Mouse (Mus musculus) G1E (cell line): ENCODE data around the gene Gm47429. TPM values are rescaled to one million over a fixed set of nuclear protein-coding genes. Genes with fewer than 3 reads are reported as not detected.
"Not testable (repeated sequence)": the region's sequence is repeated elsewhere in the genome, so short reads cannot be mapped to it uniquely, and the experiment has no call there.

ENCODE experiments used
- ATAC-seq: 2 replicates; pipeline ENCODE4 v1.8.0; 2016; ENCODE audit warnings: mild to moderate bottlenecking; ENCODE audit not compliant: insufficient number of reproducible peaks, poor library complexity, low FRiP score, severe bottlenecking; ENCODE audit errors: extremely low read depth
- DNase-seq: peaks from one replicate; pipeline ENCODE4 v3.0.0; 2012; ENCODE audit warnings: low spot score
- H3K27me3 ChIP-seq: 2 replicates; pipeline ENCODE4 v1.6.1; 2012; ENCODE audit warnings: mild to moderate bottlenecking, low read length, inconsistent platforms; ENCODE audit not compliant: insufficient read depth
- H3K36me3 ChIP-seq: replicated peaks from 2 replicates; pipeline ENCODE3; 2012; ENCODE audit warnings: mild to moderate bottlenecking, inconsistent platforms
- H3K4me1 ChIP-seq: 2 replicates; pipeline ENCODE4 v1.6.1; 2012; ENCODE audit warnings: low read depth, low read length, inconsistent platforms, mixed read lengths; ENCODE audit not compliant: insufficient read depth
- H3K4me3 ChIP-seq: 2 replicates; pipeline ENCODE4 v1.5.1; 2012; ENCODE audit warnings: low read depth, mild to moderate bottlenecking, inconsistent platforms, low read length, moderate library complexity, mixed read lengths
- H3K9me3 ChIP-seq: replicated peaks from 2 replicates; pipeline ENCODE4 v1.6.1; 2012; ENCODE audit warnings: inconsistent platforms
- CTCF ChIP-seq: IDR thresholded peaks from 2 replicates; pipeline ENCODE4 v1.5.1; 2012; ENCODE audit warnings: low read depth, low read length, inconsistent platforms, mixed read lengths
- GATA1 ChIP-seq: IDR thresholded peaks from 2 replicates; pipeline ENCODE4 v1.6.1; 2012; ENCODE audit warnings: borderline replicate concordance, low read length, inconsistent platforms, mixed read lengths
- GATA2 ChIP-seq: IDR thresholded peaks from 2 replicates; pipeline ENCODE4 v1.6.1; 2012; ENCODE audit warnings: low read depth, low read length, inconsistent platforms, borderline replicate concordance
- POLR2AphosphoS5 ChIP-seq: IDR thresholded peaks from 2 replicates; pipeline ENCODE4 v1.6.1; 2012; ENCODE audit warnings: low read depth, low read length, inconsistent platforms; ENCODE audit not compliant: insufficient replicate concordance
- TAL1 ChIP-seq: conservative IDR thresholded peaks from 2 replicates; pipeline ENCODE4 v1.6.1; 2012; ENCODE audit warnings: low read depth, low read length, inconsistent platforms, mixed read lengths
- polyA plus RNA-seq: library from polyadenylated mRNA; stranded (reverse); fragments of >175 nt; gene quantifications from 2 replicates; pipeline ENCODE4 v1.2.3, GENCODE M21; 2012
- total RNA-seq, 2 experiments: library from RNA; stranded (forward) in 1 of 2; stranded (reverse) in 1 of 2; fragments of 200-1000 nt in 1 of 2; fragments of >200 nt in 1 of 2; fragmentation: Nextera tagmentation in 1 of 2; gene quantifications; 2 replicates each; pipeline ENCODE4 v1.2.3; 2014 to 2017

The Gm47429 gene
- total RNA-seq (2014; fragmentation: Nextera tagmentation) (not detected in 2 replicates), total RNA-seq (2017) (not detected in 2 replicates), polyA plus RNA-seq (not detected in 2 replicates)

DNA sequence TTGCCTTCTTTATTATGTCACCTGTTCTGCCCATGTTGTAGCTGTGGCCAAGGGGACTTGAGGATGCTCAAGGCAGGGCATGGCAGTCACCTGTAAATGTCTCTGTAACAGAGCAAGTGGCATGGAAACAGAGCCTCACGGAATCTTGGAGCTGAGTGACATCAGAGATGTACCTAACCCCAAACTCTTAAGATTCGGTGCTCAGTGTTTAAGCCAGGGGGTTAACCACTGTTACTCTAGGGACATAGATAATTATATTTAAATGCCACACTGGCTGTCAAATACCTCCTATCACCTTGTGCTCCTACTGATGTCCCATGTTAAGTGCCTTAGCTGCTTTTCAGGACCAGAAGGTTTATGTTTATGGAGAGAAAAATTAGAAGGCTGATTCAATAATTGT, at the start of gene Gm47429:
TSS of gene Gm47429 (minus strand) at position 101 of the 400 bp plus-strand sequence.
- H3K4me3 ChIP-seq, result no peak within 1 kb of the TSS
- ATAC-seq (no peak), DNase-seq (no peak)
- no peaks in the 10 kb centered on the region for H3K27me3 ChIP-seq
- no peaks in the 10 kb centered on the region for H3K4me1 ChIP-seq
- no peaks in the 10 kb centered on the region for H3K36me3 ChIP-seq
- peaks cover 18% of the 10 kb centered on the region for H3K9me3 ChIP-seq
- TF ChIP-seq CTCF (no peak), TAL1 (no peak), POLR2AphosphoS5 (no peak), GATA2 (no peak), GATA1 (no peak)

DNA sequence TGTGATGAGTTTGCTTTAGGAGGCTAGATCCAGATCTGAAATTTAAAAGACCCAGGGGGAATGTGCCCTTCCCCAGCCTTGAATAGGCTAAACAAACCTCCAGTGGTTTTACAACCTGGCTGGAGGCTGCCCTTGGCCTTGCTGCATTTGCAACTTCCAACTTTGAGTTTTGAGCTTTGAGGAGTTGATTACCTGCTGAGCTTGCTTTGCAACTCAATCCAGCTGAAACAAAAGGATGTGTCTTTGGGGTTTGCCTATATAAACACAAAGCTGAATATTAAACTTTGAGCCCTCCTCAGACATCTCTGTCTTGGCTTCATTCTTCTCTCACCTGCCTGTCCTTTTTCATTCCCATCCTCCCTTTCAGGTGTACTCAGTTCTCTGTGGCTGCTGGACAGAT, 44.8 kb upstream of the Gm47429 start:
- ATAC-seq, H3K36me3 ChIP-seq: not testable (repeated sequence)

DNA sequence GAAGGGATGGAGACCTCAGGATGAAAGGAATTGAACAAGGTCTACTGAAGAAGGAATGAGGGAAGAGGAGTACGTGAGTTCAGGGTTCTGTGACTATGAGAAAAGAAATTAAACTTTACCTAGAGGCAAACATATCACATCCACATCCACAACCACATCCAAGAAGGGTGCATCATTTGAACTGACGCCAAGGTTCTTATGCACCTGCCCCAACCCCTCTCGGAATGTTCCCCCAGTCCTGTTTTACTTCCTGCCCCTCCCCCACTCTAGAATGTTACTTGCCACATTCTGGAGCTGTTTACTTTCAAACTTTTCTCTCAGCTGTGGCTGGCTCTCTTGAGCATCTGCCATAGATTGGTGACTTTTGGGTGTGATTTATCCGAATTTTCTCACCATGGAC, 23.3 kb upstream of the Gm47429 start, which contains the start of gene Nutm2:
TSS of gene Nutm2 (plus strand) at position 301 of the 400 bp plus-strand sequence.
- H3K27me3 ChIP-seq, result no peaks in the 10 kb centered on the region

More for the DNA sequence above, 44.8 kb upstream of the Gm47429 start:
- H3K4me3 ChIP-seq, DNase-seq, H3K4me1 ChIP-seq, H3K9me3 ChIP-seq, H3K27me3 ChIP-seq: not testable (repeated sequence)

DNA sequence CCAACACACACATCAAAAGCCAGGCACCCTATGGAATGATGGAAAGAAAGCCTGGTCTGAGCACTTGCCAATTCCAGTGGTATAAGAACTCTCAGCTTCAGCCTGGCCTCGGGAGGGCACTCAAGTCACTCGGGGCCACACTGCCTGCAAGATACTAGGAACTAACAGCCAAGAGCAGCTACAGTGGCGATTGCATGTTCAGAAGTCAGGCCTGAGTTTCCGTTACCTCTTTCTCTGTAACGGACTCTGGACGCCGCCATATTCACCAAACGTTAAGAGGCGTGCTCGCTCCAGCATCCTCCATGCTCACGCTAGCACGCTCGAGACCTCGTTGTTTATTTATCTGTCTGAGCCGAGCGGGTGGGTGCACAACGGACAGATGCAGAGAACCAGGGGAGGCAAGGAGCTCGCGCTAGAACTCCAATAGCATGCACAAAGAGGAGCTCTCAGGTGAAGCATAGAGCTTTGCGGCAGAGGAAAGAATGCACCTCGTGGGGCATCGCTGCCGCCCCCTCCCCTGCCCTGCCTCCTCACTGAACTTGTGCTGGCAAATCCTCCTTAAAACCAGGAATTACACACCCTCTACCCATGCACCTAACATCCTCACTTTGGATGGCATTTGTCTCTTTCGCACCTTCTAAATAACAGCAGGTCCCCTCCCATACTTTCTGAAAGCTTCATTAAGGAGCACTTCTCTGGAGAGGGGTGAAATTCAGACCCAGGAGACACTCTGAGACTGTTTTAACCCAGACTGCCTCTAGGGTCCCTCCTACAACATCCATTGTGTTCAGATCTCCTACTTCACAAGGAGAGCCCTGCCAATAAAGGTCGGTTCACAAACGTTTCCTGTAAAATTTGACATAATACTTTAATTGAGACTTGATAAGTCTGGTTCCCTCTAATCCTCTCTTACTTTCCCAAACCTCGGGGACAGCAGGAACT, 21.2 kb upstream of the Gm47429 start:
- no peaks in the 10 kb centered on the region for H3K4me1 ChIP-seq
- H3K36me3 ChIP-seq, result no peaks in the 10 kb centered on the region
- H3K4me3 ChIP-seq, result no peak overlapping the region
- no peak for ATAC-seq
- H3K27me3 ChIP-seq, result no peaks in the 10 kb centered on the region
- no peak for DNase-seq
- TF ChIP-seq CTCF, result no peak
- TF ChIP-seq POLR2AphosphoS5, result no peak
- no peak for TF ChIP-seq TAL1
- no peak for TF ChIP-seq GATA2
- TF ChIP-seq GATA1, result no peak
- peaks cover 30% of the 10 kb centered on the region for H3K9me3 ChIP-seq

More for the DNA sequence above, 23.3 kb upstream of the Gm47429 start, which contains the start of gene Nutm2:
- H3K4me3 ChIP-seq, result no peak within 1 kb of the TSS
- no peak for TF ChIP-seq GATA1
- TF ChIP-seq POLR2AphosphoS5, result no peak
- no peak for TF ChIP-seq GATA2
- TF ChIP-seq CTCF, result no peak
- peaks cover 36% of the 10 kb centered on the region for H3K9me3 ChIP-seq
- ATAC-seq, result no peak
- no peak for DNase-seq
- H3K36me3 ChIP-seq, result no peaks in the 10 kb centered on the region
- no peaks in the 10 kb centered on the region for H3K4me1 ChIP-seq

DNA sequence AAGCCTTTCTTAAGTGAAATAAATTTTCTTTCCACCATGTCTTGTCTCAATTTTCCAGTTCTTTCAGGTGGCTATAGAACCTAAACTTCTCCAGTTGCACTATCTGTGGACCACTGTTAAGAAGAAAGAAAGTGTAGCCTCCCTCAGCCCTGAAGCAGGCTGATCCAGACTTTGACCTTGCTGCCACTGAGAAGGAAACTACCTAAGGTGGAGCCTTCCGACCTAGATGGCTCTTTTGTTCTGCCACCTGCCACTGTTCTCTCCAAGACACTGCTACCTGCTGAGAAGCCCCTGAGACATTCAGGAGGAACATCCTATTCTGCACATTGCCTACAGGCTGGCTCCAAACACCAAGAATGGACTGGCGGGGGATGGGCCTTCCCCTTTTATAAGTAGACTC, 16.7 kb upstream of the Gm47429 start:
- not testable (repeated sequence) for H3K4me3 ChIP-seq, H3K27me3 ChIP-seq, H3K4me1 ChIP-seq, DNase-seq, ATAC-seq, H3K36me3 ChIP-seq
- H3K9me3 ChIP-seq, result peaks cover 17% of the 10 kb centered on the region

DNA sequence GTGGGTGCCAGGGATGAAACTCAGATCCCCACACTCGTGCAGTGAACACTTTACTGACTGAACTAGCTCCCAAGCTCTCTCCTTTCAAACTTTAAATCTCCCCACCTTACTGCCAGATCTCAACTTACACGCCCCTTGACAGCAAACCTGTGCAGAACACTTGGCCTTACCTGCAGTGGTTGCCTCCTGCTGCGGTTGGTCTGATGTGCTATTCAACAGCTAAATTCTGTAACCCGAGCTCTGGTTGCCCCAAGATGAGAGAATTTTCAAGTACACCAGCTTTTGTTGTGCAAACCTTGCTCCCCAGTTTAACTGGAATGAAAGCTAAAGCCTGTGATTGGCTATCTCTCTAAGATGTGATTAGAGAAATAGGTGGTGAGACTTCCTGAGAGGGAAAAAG, 9.7 kb upstream of the Gm47429 start:
- no peak for ATAC-seq

DNA sequence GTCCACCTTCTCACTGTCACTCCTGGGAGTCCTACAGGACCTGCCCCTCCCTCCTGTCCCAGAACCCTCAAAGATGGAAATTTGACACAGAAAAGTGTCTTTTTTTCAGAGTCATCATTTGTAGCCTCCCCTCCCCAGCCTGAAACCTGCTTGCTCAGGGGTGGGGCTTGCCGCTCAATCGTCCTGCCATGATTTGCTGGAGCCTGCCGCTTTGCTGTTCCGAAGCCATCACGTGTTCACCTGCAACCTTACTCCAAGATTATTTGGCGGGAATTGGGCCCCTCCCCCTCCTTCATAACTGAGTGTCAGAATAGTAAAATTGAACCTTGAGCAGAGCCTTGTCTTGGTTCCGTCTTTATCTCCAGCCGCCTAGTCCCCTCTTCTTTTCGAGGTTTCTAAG, 8.6 kb upstream of the Gm47429 start:
- not testable (repeated sequence) for H3K4me3 ChIP-seq

More for the DNA sequence above, 9.7 kb upstream of the Gm47429 start:
- Histone ChIP-seq H3K27me3 (no peaks in the 10 kb centered on the region), H3K9me3 (0 out of 2 replicates have a peak, but pooled peaks cover 5% of the 10 kb centered on the region), H3K4me1 (no peaks in the 10 kb centered on the region), H3K36me3 (no peaks in the 10 kb centered on the region), H3K4me3 (no peak overlapping the region)
- no peak for DNase-seq
- no peak for TF ChIP-seq GATA1

More for the DNA sequence above, 8.6 kb upstream of the Gm47429 start:
- H3K9me3 ChIP-seq, H3K4me1 ChIP-seq, H3K36me3 ChIP-seq, H3K27me3 ChIP-seq, ATAC-seq, DNase-seq: not testable (repeated sequence)
